Mouse (Mus musculus) kidney, adult 2 months (tissue): ENCODE measurements at regions not wholly inside any gene's neighbourhood (a gene's known extent, or its start where the extent isn't known, plus 50 kb on each side); places are given as distances from the start of the nearest gene placed in this dataset.

ENCODE experiments used
- DNase-seq: peaks from one replicate; pipeline ENCODE4 v3.0.0; 2021
- H3K27ac ChIP-seq: fragments of 200-500 bp; 2 replicates; pipeline ENCODE4 v1.5.1; 2012; ENCODE audit warnings: low read depth, low read length, control low read depth, inconsistent platforms; ENCODE audit not compliant: insufficient read depth
- H3K27me3 ChIP-seq: fragments of 200-500 bp; replicated peaks from 2 replicates; pipeline ENCODE4 v1.6.1; 2012; ENCODE audit warnings: mild to moderate bottlenecking, moderate library complexity, low read length, inconsistent platforms; ENCODE audit not compliant: control insufficient read depth, insufficient read depth
- H3K36me3 ChIP-seq: fragments of 200-500 bp; 2 replicates; pipeline ENCODE4 v1.6.1; 2012; ENCODE audit warnings: mild to moderate bottlenecking, moderate library complexity, low read length, inconsistent platforms; ENCODE audit not compliant: control insufficient read depth, insufficient read depth
- H3K4me1 ChIP-seq: fragments of 200-500 bp; 2 replicates; pipeline ENCODE4 v1.6.1; 2011; ENCODE audit warnings: low read length; ENCODE audit not compliant: control insufficient read depth, insufficient read depth
- H3K4me3 ChIP-seq: fragments of 200-500 bp; 2 replicates; pipeline ENCODE4 v1.5.1; 2011; ENCODE audit warnings: mild to moderate bottlenecking, low read depth, low read length, control low read depth; ENCODE audit not compliant: insufficient read depth
- CTCF ChIP-seq: fragments of 200-500 bp; conservative IDR thresholded peaks from 2 replicates; pipeline ENCODE4 v1.5.1; 2011; ENCODE audit warnings: low read depth, mild to moderate bottlenecking, control low read depth, low read length, moderate library complexity, mixed read lengths; ENCODE audit not compliant: insufficient read depth, insufficient read length
- POLR2A ChIP-seq: fragments of 200-500 bp; IDR thresholded peaks from one replicate; pipeline ENCODE4 v1.6.1; 2011; ENCODE audit warnings: low read depth, low read length, control low read depth
- WGBS: fragments of 180-500 bp; shearing (Covaris S2); methylation state at CpG from one replicate; pipeline ENCODE4 v1.1.7; 2018; 5-methylcytosine and 5-hydroxymethylcytosine counted together

- Histone ChIP-seq H3K4me1 (no peaks in the 10 kb centered on the region), H3K4me3 (no peak overlapping the region), H3K27me3 (no peaks in the 10 kb centered on the region), H3K36me3 (no peaks in the 10 kb centered on the region), H3K27ac (no peak overlapping the region)
- DNase-seq = no peak
- WGBS = 60% methylated on average over 2 of the region's 2 CpGs
- no peak for TF ChIP-seq POLR2A
- no peak for TF ChIP-seq CTCF
Measured at GRCm38 (mm10) chr17:9917031-9917430, 247.5 kb upstream of the Pabpc6 start.

GRCm38 (mm10) chr17:9910856-9911255, 241.3 kb upstream of the Pabpc6 start:
- TF ChIP-seq CTCF (no peak), POLR2A (no peak)
- Histone ChIP-seq H3K4me1 (no peaks in the 10 kb centered on the region), H3K27ac (no peak overlapping the region), H3K36me3 (no peaks in the 10 kb centered on the region), H3K4me3 (no peak overlapping the region), H3K27me3 (no peaks in the 10 kb centered on the region)
- DNase-seq = no peak
- WGBS = 95% methylated on average over 2 of the region's 2 CpGs

- Histone ChIP-seq H3K4me1 (no peaks in the 10 kb centered on the region), H3K4me3 (no peak overlapping the region), H3K27ac (no peak overlapping the region), H3K27me3 (no peaks in the 10 kb centered on the region), H3K36me3 (no peaks in the 10 kb centered on the region)
- 81% methylated on average over 1 of the region's 1 CpGs for WGBS
- TF ChIP-seq POLR2A (no peak), CTCF (no peak)
- no peak for DNase-seq
Measured at GRCm38 (mm10) chr17:9907077-9907476, 237.6 kb upstream of the Pabpc6 start.

- H3K36me3 ChIP-seq = no peaks in the 10 kb centered on the region
- no peak overlapping the region for H3K27ac ChIP-seq
- WGBS = 21% methylated on average over 12 of the region's 12 CpGs
- H3K27me3 ChIP-seq = no peaks in the 10 kb centered on the region
- no peaks in the 10 kb centered on the region for H3K4me1 ChIP-seq
- TF ChIP-seq CTCF = no peak
- no peak for TF ChIP-seq POLR2A
- DNase-seq = no peak
- H3K4me3 ChIP-seq = no peak overlapping the region
Measured at GRCm38 (mm10) chr17:9905501-9906462, 236.3 kb upstream of the Pabpc6 start.

GRCm38 (mm10) chr17:9904525-9904991, 235.0 kb upstream of the Pabpc6 start:
- no peaks in the 10 kb centered on the region for H3K36me3 ChIP-seq
- no peak for DNase-seq
- WGBS = 65% methylated on average over 6 of the region's 6 CpGs
- H3K4me3 ChIP-seq = no peak overlapping the region
- H3K4me1 ChIP-seq = no peaks in the 10 kb centered on the region
- no peaks in the 10 kb centered on the region for H3K27me3 ChIP-seq
- no peak overlapping the region for H3K27ac ChIP-seq
- TF ChIP-seq CTCF = no peak
- no peak for TF ChIP-seq POLR2A

- no peak for TF ChIP-seq CTCF
- TF ChIP-seq POLR2A = no peak
- H3K36me3 ChIP-seq = no peaks in the 10 kb centered on the region
- no peak overlapping the region for H3K27ac ChIP-seq
- no peak overlapping the region for H3K4me3 ChIP-seq
- 56% methylated on average over 4 of the region's 4 CpGs for WGBS
- no peaks in the 10 kb centered on the region for H3K4me1 ChIP-seq
- no peak for DNase-seq
- no peaks in the 10 kb centered on the region for H3K27me3 ChIP-seq
Measured at GRCm38 (mm10) chr17:9903313-9903712, 233.8 kb upstream of the Pabpc6 start.

GRCm38 (mm10) chr17:9896964-9897363, 227.4 kb upstream of the Pabpc6 start:
- no peak overlapping the region for H3K27ac ChIP-seq
- no peak overlapping the region for H3K4me3 ChIP-seq
- TF ChIP-seq POLR2A (no peak), CTCF (no peak)
- H3K4me1 ChIP-seq = no peaks in the 10 kb centered on the region
- no peaks in the 10 kb centered on the region for H3K27me3 ChIP-seq
- DNase-seq = no peak
- no peaks in the 10 kb centered on the region for H3K36me3 ChIP-seq
- 51% methylated on average over 2 of the region's 2 CpGs for WGBS
